Mouse (Mus musculus): ENCODE results near the gene Batf2. TPM values are rescaled to one million over a fixed set of nuclear protein-coding genes. Genes with fewer than 3 reads are reported as not detected.

The Batf2 gene
- polyA plus RNA-seq (2015; fragmentation: Nextera tagmentation; extraction: Ambion mirVana) = 0.11 TPM in 1 of 2 replicates, not detected in the other

- Histone ChIP-seq H3K4me3 (ENCODE audit: low read length) (peak within 1 kb of the TSS; percentile 76), H3K27ac (ENCODE audit: low read length) (peak within 1 kb of the TSS; percentile 85), H3K27me3 (ENCODE audit: control insufficient read depth, insufficient read depth, low read length) (no peaks in the 10 kb centered on the region), H3K4me2 (ENCODE audit: low read depth, low read length) (peak within 1 kb of the TSS; percentile 89), H3K4me1 (ENCODE audit: control insufficient read depth, insufficient read depth, low read length) (peaks cover 6% of the 10 kb centered on the region; the same call in 1 of the 2 replicates), H3K9ac (ENCODE audit: low read length) (peak within 1 kb of the TSS; percentile 86), H3K9me3 (replicated peaks; ENCODE audit: control insufficient read depth, low read length) (0 out of 2 replicates have a peak, but pooled peaks cover 3% of the 10 kb centered on the region), H3K36me3 (ENCODE audit: control insufficient read depth, insufficient read depth) (no peaks in the 10 kb centered on the region)
- ATAC-seq (replicated peaks; ENCODE audit: extremely low read depth, insufficient read depth, low FRiP score) = peak; percentile 93
- WGBS = under 1% methylated on average over 66 of the region's 68 CpGs
Measured at GRCm38 (mm10) chr19:6140678-6141393, at the start of gene Batf2. Gene Batf2 (plus strand): TSS chr19:6140983.

GRCm38 (mm10) chr19:6094119-6094518, 46.7 kb upstream of the Batf2 start, which contains the start of gene AC131692.1:
Gene AC131692.1 (plus strand): TSS chr19:6094419.
- ATAC-seq (replicated peaks; ENCODE audit: extremely low read depth, insufficient read depth, low FRiP score) = no peak
- H3K27me3 ChIP-seq (ENCODE audit: control insufficient read depth, insufficient read depth, low read length) = no peaks in the 10 kb centered on the region
- no peak within 1 kb of the TSS for H3K27ac ChIP-seq (ENCODE audit: low read length)
- 86% methylated on average over 7 of the region's 7 CpGs for WGBS
- peaks cover 10% of the 10 kb centered on the region for H3K36me3 ChIP-seq (ENCODE audit: control insufficient read depth, insufficient read depth)
- H3K9me3 ChIP-seq (replicated peaks; ENCODE audit: control insufficient read depth, low read length) = no peaks in the 10 kb centered on the region
- H3K4me2 ChIP-seq (ENCODE audit: low read depth, low read length) = no peak within 1 kb of the TSS
- H3K4me1 ChIP-seq (ENCODE audit: control insufficient read depth, insufficient read depth, low read length) = no peaks in the 10 kb centered on the region
- H3K9ac ChIP-seq (ENCODE audit: low read length) = no peak within 1 kb of the TSS
- no peak within 1 kb of the TSS for H3K4me3 ChIP-seq (ENCODE audit: low read length)

DNA sequence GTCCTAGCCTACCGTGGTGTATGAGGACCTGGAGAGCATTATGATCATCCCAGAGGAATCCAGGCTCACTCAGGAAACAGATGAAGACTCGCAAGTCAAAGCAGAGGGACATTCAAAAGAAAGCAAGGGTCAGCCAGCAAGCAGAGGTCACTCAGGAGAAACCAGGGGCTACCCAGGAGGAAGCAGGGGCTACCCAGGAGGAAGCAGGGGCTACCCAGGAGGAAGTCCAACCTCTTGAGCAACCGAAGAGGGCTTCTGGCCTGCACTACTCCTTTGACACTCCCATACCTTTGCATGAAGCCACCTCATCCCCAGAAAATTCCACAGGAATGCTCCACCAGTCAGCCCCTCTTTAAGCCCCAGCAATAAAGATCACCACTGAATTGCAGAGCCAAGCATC, 42.9 kb upstream of the Batf2 start:
- no peak overlapping the region for H3K9ac ChIP-seq (ENCODE audit: low read length)
- ATAC-seq (replicated peaks; ENCODE audit: extremely low read depth, insufficient read depth, low FRiP score) = no peak
- H3K27ac ChIP-seq (ENCODE audit: low read length) = no peak overlapping the region
- H3K9me3 ChIP-seq (replicated peaks; ENCODE audit: control insufficient read depth, low read length) = no peaks in the 10 kb centered on the region
- no peak overlapping the region for H3K4me2 ChIP-seq (ENCODE audit: low read depth, low read length)
- 78% methylated on average over 3 of the region's 3 CpGs for whole genome bisulfite sequencing
- H3K36me3 ChIP-seq (ENCODE audit: control insufficient read depth, insufficient read depth) = no peaks in the 10 kb centered on the region
- no peak overlapping the region for H3K4me3 ChIP-seq (ENCODE audit: low read length)
- H3K4me1 ChIP-seq (ENCODE audit: control insufficient read depth, insufficient read depth, low read length) = no peaks in the 10 kb centered on the region
- H3K27me3 ChIP-seq (ENCODE audit: control insufficient read depth, insufficient read depth, low read length) = no peaks in the 10 kb centered on the region

DNA sequence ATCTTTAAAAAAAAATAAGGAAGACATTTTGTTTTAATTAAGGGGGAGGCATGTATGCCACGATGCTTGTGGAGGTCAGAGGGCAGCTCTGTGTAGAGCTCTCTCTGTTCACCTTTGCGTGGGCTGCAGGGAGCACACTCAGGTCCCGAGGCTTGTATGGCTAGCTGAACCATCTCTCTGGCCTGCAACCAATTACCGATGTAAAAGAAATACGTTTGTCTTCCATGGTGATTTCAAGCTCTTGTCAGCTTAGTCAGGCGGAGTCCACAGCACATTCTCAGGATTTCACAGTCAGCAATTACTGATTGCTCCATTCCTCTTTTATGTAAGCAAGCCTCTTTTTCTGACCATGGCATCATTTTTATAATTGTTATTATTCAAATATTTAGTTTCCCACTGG, 39.6 kb upstream of the Batf2 start:
- Histone ChIP-seq H3K36me3 (ENCODE audit: control insufficient read depth, insufficient read depth) (no peaks in the 10 kb centered on the region), H3K27ac (ENCODE audit: low read length) (no peak overlapping the region), H3K27me3 (ENCODE audit: control insufficient read depth, insufficient read depth, low read length) (no peaks in the 10 kb centered on the region), H3K4me1 (ENCODE audit: control insufficient read depth, insufficient read depth, low read length) (no peaks in the 10 kb centered on the region), H3K9me3 (replicated peaks; ENCODE audit: control insufficient read depth, low read length) (no peaks in the 10 kb centered on the region), H3K9ac (ENCODE audit: low read length) (no peak overlapping the region), H3K4me3 (ENCODE audit: low read length) (no peak overlapping the region), H3K4me2 (ENCODE audit: low read depth, low read length) (no peak overlapping the region)
- WGBS = 76% methylated on average over 6 of the region's 6 CpGs
- ATAC-seq (replicated peaks; ENCODE audit: extremely low read depth, insufficient read depth, low FRiP score) = no peak

- H3K9me3 ChIP-seq (replicated peaks; ENCODE audit: control insufficient read depth, low read length) = no peaks in the 10 kb centered on the region
- H3K27ac ChIP-seq (ENCODE audit: low read length) = no peak overlapping the region
- H3K4me1 ChIP-seq (ENCODE audit: control insufficient read depth, insufficient read depth, low read length) = no peaks in the 10 kb centered on the region
- H3K4me3 ChIP-seq (ENCODE audit: low read length) = no peak overlapping the region
- H3K4me2 ChIP-seq (ENCODE audit: low read depth, low read length) = no peak overlapping the region
- H3K36me3 ChIP-seq (ENCODE audit: control insufficient read depth, insufficient read depth) = no peaks in the 10 kb centered on the region
- H3K9ac ChIP-seq (ENCODE audit: low read length) = no peak overlapping the region
- no peak for ATAC-seq (replicated peaks; ENCODE audit: extremely low read depth, insufficient read depth, low FRiP score)
- H3K27me3 ChIP-seq (ENCODE audit: control insufficient read depth, insufficient read depth, low read length) = no peaks in the 10 kb centered on the region
- WGBS = 67% methylated on average over 6 of the region's 6 CpGs
Measured at GRCm38 (mm10) chr19:6102169-6102853, 38.5 kb upstream of the Batf2 start.

GRCm38 (mm10) chr19:6104476-6104875, 36.3 kb upstream of the Batf2 start:
- Histone ChIP-seq H3K36me3 (ENCODE audit: control insufficient read depth, insufficient read depth) (no peaks in the 10 kb centered on the region), H3K9me3 (replicated peaks; ENCODE audit: control insufficient read depth, low read length) (no peaks in the 10 kb centered on the region), H3K4me3 (ENCODE audit: low read length) (no peak overlapping the region), H3K9ac (ENCODE audit: low read length) (no peak overlapping the region), H3K4me1 (ENCODE audit: control insufficient read depth, insufficient read depth, low read length) (no peaks in the 10 kb centered on the region), H3K27me3 (ENCODE audit: control insufficient read depth, insufficient read depth, low read length) (no peaks in the 10 kb centered on the region), H3K4me2 (ENCODE audit: low read depth, low read length) (no peak overlapping the region), H3K27ac (ENCODE audit: low read length) (no peak overlapping the region)
- no peak for ATAC-seq (replicated peaks; ENCODE audit: extremely low read depth, insufficient read depth, low FRiP score)
- WGBS = 64% methylated on average over 4 of the region's 4 CpGs

GRCm38 (mm10) chr19:6105586-6105985, 35.2 kb upstream of the Batf2 start, which contains the start of gene Naaladl1:
Gene Naaladl1 (plus strand): TSS chr19:6105782.
- H3K9ac ChIP-seq (ENCODE audit: low read length) = no peak within 1 kb of the TSS
- H3K9me3 ChIP-seq (replicated peaks; ENCODE audit: control insufficient read depth, low read length) = no peaks in the 10 kb centered on the region
- no peaks in the 10 kb centered on the region for H3K27me3 ChIP-seq (ENCODE audit: control insufficient read depth, insufficient read depth, low read length)
- no peak for ATAC-seq (replicated peaks; ENCODE audit: extremely low read depth, insufficient read depth, low FRiP score)
- H3K4me1 ChIP-seq (ENCODE audit: control insufficient read depth, insufficient read depth, low read length) = no peaks in the 10 kb centered on the region
- H3K4me3 ChIP-seq (ENCODE audit: low read length) = no peak within 1 kb of the TSS
- no peak within 1 kb of the TSS for H3K27ac ChIP-seq (ENCODE audit: low read length)
- H3K36me3 ChIP-seq (ENCODE audit: control insufficient read depth, insufficient read depth) = no peaks in the 10 kb centered on the region
- 80% methylated on average over 7 of the region's 7 CpGs for WGBS
- no peak within 1 kb of the TSS for H3K4me2 ChIP-seq (ENCODE audit: low read depth, low read length)

DNA sequence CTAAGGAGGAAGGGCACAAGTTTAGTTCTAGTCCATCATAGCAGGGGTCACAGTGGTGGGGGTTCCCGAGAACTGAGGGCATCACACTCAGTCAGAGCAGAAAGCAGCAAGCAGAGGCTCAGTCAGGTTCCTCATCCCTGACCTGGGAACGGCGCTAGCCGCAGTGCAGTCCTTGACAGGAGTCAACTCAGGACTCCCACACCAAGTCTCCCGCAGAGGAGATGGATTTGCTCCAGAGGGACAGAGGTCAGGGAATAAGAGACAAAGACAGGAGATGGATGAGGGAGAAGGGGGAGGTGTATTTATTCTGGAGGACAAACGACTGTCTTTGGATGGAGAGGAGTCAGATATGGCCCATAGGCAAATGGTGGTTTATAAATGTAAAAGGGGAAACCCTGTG, 27.7 kb upstream of the Batf2 start:
- no peaks in the 10 kb centered on the region for H3K27me3 ChIP-seq (ENCODE audit: control insufficient read depth, insufficient read depth, low read length)
- H3K4me2 ChIP-seq (ENCODE audit: low read depth, low read length) = no peak overlapping the region
- WGBS = 52% methylated on average over 6 of the region's 6 CpGs

More for the DNA sequence above, 27.7 kb upstream of the Batf2 start:
- Histone ChIP-seq H3K9ac (ENCODE audit: low read length) (no peak overlapping the region), H3K4me3 (ENCODE audit: low read length) (no peak overlapping the region), H3K4me1 (ENCODE audit: control insufficient read depth, insufficient read depth, low read length) (peaks cover 17% of the 10 kb centered on the region), H3K36me3 (ENCODE audit: control insufficient read depth, insufficient read depth) (peaks cover 17% of the 10 kb centered on the region), H3K27ac (ENCODE audit: low read length) (no peak overlapping the region), H3K9me3 (replicated peaks; ENCODE audit: control insufficient read depth, low read length) (no peaks in the 10 kb centered on the region)
- no peak for ATAC-seq (replicated peaks; ENCODE audit: extremely low read depth, insufficient read depth, low FRiP score)

All from heart, embryonic 16.5 days (tissue).